Mouse (Mus musculus): Measurements from ENCODE around the gene Tigd2. TPM values are rescaled to one million over a fixed set of nuclear protein-coding genes. Genes with fewer than 3 reads are reported as not detected.

Tigd2 gene
- total and polyA plus RNA-seq, 3 experiments = 2.2 to 13.6 (median 9.6) TPM

- Histone ChIP-seq H3K79me2 (replicated peaks; ENCODE audit: control insufficient read depth, insufficient read depth, low read length) (no peaks in the 10 kb centered on the region), H3K4me3 (no peak overlapping the region), H3K27me3 (ENCODE audit: control insufficient read depth, insufficient read depth, low read length) (no peaks in the 10 kb centered on the region), H3K4me1 (ENCODE audit: control insufficient read depth, insufficient read depth, low read length) (no peaks in the 10 kb centered on the region), H3K36me3 (ENCODE audit: control insufficient read depth, insufficient read depth, low read length) (no peaks in the 10 kb centered on the region), H3K27ac (no peak overlapping the region), H3K9ac (ENCODE audit: low read depth, low read length) (no peak overlapping the region)
- DNase-seq = no peak
- TF ChIP-seq CTCF (IDR thresholded peaks at IDR 0.05) (no peak), EP300 (IDR thresholded peaks at IDR 0.05; ENCODE audit: insufficient read depth, low read depth, low read length) (no peak), POLR2A (IDR thresholded peaks at IDR 0.05; ENCODE audit: insufficient read depth, low read depth, low read length) (no peak)
- intact Hi-C loops (cut with DNase I) = no loop called here
- WGBS = 38% methylated on average over 2 of the region's 2 CpGs
Measured at GRCm38 (mm10) chr6:59195849-59196635, 12.6 kb upstream of the Tigd2 start.

- Histone ChIP-seq H3K79me2 (replicated peaks; ENCODE audit: control insufficient read depth, insufficient read depth, low read length) (no peaks in the 10 kb centered on the region), H3K27me3 (ENCODE audit: control insufficient read depth, insufficient read depth, low read length) (no peaks in the 10 kb centered on the region), H3K9ac (ENCODE audit: low read depth, low read length) (no peak overlapping the region; the same call in 1 of the 2 replicates), H3K36me3 (ENCODE audit: control insufficient read depth, insufficient read depth, low read length) (no peaks in the 10 kb centered on the region), H3K4me1 (ENCODE audit: control insufficient read depth, insufficient read depth, low read length) (no peaks in the 10 kb centered on the region), H3K27ac (no peak overlapping the region), H3K4me3 (no peak overlapping the region)
- TF ChIP-seq EP300 (IDR thresholded peaks at IDR 0.05; ENCODE audit: insufficient read depth, low read depth, low read length) = no peak
- TF ChIP-seq POLR2A (IDR thresholded peaks at IDR 0.05; ENCODE audit: insufficient read depth, low read depth, low read length) = no peak
- no peak for TF ChIP-seq CTCF (IDR thresholded peaks at IDR 0.05)
- DNase-seq = no peak
- intact Hi-C loops (cut with DNase I) = no loop called here
Measured at GRCm38 (mm10) chr6:59196746-59197145, 11.9 kb upstream of the Tigd2 start.

- Histone ChIP-seq H3K36me3 (ENCODE audit: control insufficient read depth, insufficient read depth, low read length) (no peaks in the 10 kb centered on the region), H3K27ac (no peak overlapping the region), H3K9ac (ENCODE audit: low read depth, low read length) (no peak overlapping the region), H3K79me2 (replicated peaks; ENCODE audit: control insufficient read depth, insufficient read depth, low read length) (no peaks in the 10 kb centered on the region), H3K27me3 (ENCODE audit: control insufficient read depth, insufficient read depth, low read length) (no peaks in the 10 kb centered on the region), H3K4me1 (ENCODE audit: control insufficient read depth, insufficient read depth, low read length) (no peaks in the 10 kb centered on the region), H3K4me3 (no peak overlapping the region)
- WGBS = 82% methylated on average over 3 of the region's 3 CpGs
- no peak for DNase-seq
- intact Hi-C loops (cut with DNase I) = no loop called here
- TF ChIP-seq POLR2A (IDR thresholded peaks at IDR 0.05; ENCODE audit: insufficient read depth, low read depth, low read length) (no peak), CTCF (IDR thresholded peaks at IDR 0.05) (no peak), EP300 (IDR thresholded peaks at IDR 0.05; ENCODE audit: insufficient read depth, low read depth, low read length) (no peak)
Measured at GRCm38 (mm10) chr6:59198356-59198755, 10.3 kb upstream of the Tigd2 start.

- H3K4me3 ChIP-seq = no peak overlapping the region
- intact Hi-C loops (cut with DNase I) = no loop called here
- H3K79me2 ChIP-seq (replicated peaks; ENCODE audit: control insufficient read depth, insufficient read depth, low read length) = no peaks in the 10 kb centered on the region
- H3K36me3 ChIP-seq (ENCODE audit: control insufficient read depth, insufficient read depth, low read length) = no peaks in the 10 kb centered on the region
- TF ChIP-seq CTCF (IDR thresholded peaks at IDR 0.05) (no peak), POLR2A (IDR thresholded peaks at IDR 0.05; ENCODE audit: insufficient read depth, low read depth, low read length) (no peak), EP300 (IDR thresholded peaks at IDR 0.05; ENCODE audit: insufficient read depth, low read depth, low read length) (no peak)
- no peak overlapping the region for H3K27ac ChIP-seq
- H3K4me1 ChIP-seq (ENCODE audit: control insufficient read depth, insufficient read depth, low read length) = no peaks in the 10 kb centered on the region
- DNase-seq = no peak
- 85% methylated on average over 2 of the region's 2 CpGs for WGBS
- H3K9ac ChIP-seq (ENCODE audit: low read depth, low read length) = no peak overlapping the region
- H3K27me3 ChIP-seq (ENCODE audit: control insufficient read depth, insufficient read depth, low read length) = no peaks in the 10 kb centered on the region
Measured at GRCm38 (mm10) chr6:59199021-59199420, 9.6 kb upstream of the Tigd2 start.

- Histone ChIP-seq H3K4me1 (ENCODE audit: control insufficient read depth, insufficient read depth, low read length) (peaks cover 2% of the 10 kb centered on the region), H3K36me3 (ENCODE audit: control insufficient read depth, insufficient read depth, low read length) (no peaks in the 10 kb centered on the region), H3K9ac (ENCODE audit: low read depth, low read length) (no peak overlapping the region), H3K27ac (no peak overlapping the region), H3K4me3 (no peak overlapping the region), H3K27me3 (ENCODE audit: control insufficient read depth, insufficient read depth, low read length) (no peaks in the 10 kb centered on the region), H3K79me2 (replicated peaks; ENCODE audit: control insufficient read depth, insufficient read depth, low read length) (no peaks in the 10 kb centered on the region)
- no peak for TF ChIP-seq CTCF (IDR thresholded peaks at IDR 0.05)
- TF ChIP-seq POLR2A (IDR thresholded peaks at IDR 0.05; ENCODE audit: insufficient read depth, low read depth, low read length) = no peak
- no peak for TF ChIP-seq EP300 (IDR thresholded peaks at IDR 0.05; ENCODE audit: insufficient read depth, low read depth, low read length)
- no peak for DNase-seq
- intact Hi-C loops (cut with DNase I) = no loop called here
- 98% methylated on average over 1 of the region's 1 CpGs for WGBS
Measured at GRCm38 (mm10) chr6:59207561-59207960, 1.1 kb upstream of the Tigd2 start.

- Histone ChIP-seq H3K27ac (peak overlapping the region; percentile 90), H3K9ac (ENCODE audit: low read depth, low read length) (peak overlapping the region; percentile 83), H3K4me3 (peak overlapping the region; percentile 100), H3K36me3 (ENCODE audit: control insufficient read depth, insufficient read depth, low read length) (no peaks in the 10 kb centered on the region), H3K27me3 (ENCODE audit: control insufficient read depth, insufficient read depth, low read length) (no peaks in the 10 kb centered on the region), H3K4me1 (ENCODE audit: control insufficient read depth, insufficient read depth, low read length) (peaks cover 2% of the 10 kb centered on the region), H3K79me2 (replicated peaks; ENCODE audit: control insufficient read depth, insufficient read depth, low read length) (no peaks in the 10 kb centered on the region)
- WGBS = 7% methylated on average over 5 of the region's 5 CpGs
- TF ChIP-seq CTCF (IDR thresholded peaks at IDR 0.05) (peak; percentile 33), POLR2A (IDR thresholded peaks at IDR 0.05; ENCODE audit: insufficient read depth, low read depth, low read length) (no peak)
- DNase-seq = no peak
- intact Hi-C loops (cut with DNase I) = no loop called here
Measured at GRCm38 (mm10) chr6:59209299-59209707, 633 bp downstream of the Tigd2 start.
